Mouse (Mus musculus) megakaryocyte, embryonic 14.5 days (primary cell): Measurements from ENCODE around the gene Thy1. TPM values are rescaled to one million over a fixed set of nuclear protein-coding genes. Genes with fewer than 3 reads are reported as not detected.

Source experiments
- H3K27me3 ChIP-seq: replicated peaks from 2 replicates; pipeline ENCODE3; 2012; ENCODE audit warnings: inconsistent platforms
- H3K36me3 ChIP-seq: replicated peaks from 2 replicates; pipeline ENCODE3; 2012; ENCODE audit warnings: low read length, inconsistent platforms, mixed read lengths
- H3K4me1 ChIP-seq: 2 replicates; pipeline ENCODE4 v1.6.1; 2012; ENCODE audit warnings: inconsistent platforms
- H3K4me3 ChIP-seq: replicated peaks from 2 replicates; pipeline ENCODE3; 2012; ENCODE audit warnings: moderate library complexity, mild to moderate bottlenecking, inconsistent platforms
- H3K9me3 ChIP-seq: 2 replicates; pipeline ENCODE4 v1.6.1; 2012; ENCODE audit warnings: inconsistent platforms
- FLI1 ChIP-seq: IDR thresholded peaks from 2 replicates; pipeline ENCODE4 v1.6.1; 2012; ENCODE audit warnings: low read length, inconsistent platforms, mixed read lengths
- GATA1 ChIP-seq: IDR thresholded peaks from 3 replicates; pipeline ENCODE4 v1.6.1; 2012; ENCODE audit warnings: mixed read lengths, low read length, inconsistent platforms, borderline replicate concordance
- polyA plus RNA-seq: library from polyadenylated mRNA; stranded (reverse); fragments of >175 nt; gene quantifications from 2 replicates; pipeline ENCODE4 v1.2.3, GENCODE M21; 2012; ENCODE audit warnings: low replicate concordance; ENCODE audit not compliant: insufficient read depth

Gene Thy1
- polyA plus RNA-seq, 1 experiment, result 0.17 TPM

DNA sequence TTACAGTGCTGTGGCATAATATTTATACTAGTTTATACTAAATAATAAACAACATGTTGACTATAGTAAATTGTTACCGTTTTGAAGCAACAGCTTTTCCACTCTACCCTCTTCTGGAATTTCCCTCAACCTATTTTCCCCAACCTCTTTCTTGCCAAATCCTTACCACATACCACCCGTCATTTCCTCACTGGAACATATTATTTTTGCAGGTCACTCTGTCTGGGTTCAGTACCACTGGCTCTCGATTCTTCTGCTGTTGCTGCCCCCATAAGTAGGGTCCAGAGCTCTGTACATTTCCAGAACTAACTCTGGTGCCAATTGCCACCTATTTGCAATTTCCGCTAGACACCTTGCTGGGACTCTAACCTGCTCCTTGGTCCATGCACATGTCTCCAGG lies 11.2 kb upstream of the Thy1 start:
- no peaks in the 10 kb centered on the region for H3K36me3 ChIP-seq
- H3K4me1 ChIP-seq, result peaks cover 22% of the 10 kb centered on the region
- H3K27me3 ChIP-seq, result peaks cover 63% of the 10 kb centered on the region
- H3K4me3 ChIP-seq, result no peak overlapping the region
- TF ChIP-seq GATA1, result no peak
- TF ChIP-seq FLI1, result no peak
- peaks cover 33% of the 10 kb centered on the region for H3K9me3 ChIP-seq

DNA sequence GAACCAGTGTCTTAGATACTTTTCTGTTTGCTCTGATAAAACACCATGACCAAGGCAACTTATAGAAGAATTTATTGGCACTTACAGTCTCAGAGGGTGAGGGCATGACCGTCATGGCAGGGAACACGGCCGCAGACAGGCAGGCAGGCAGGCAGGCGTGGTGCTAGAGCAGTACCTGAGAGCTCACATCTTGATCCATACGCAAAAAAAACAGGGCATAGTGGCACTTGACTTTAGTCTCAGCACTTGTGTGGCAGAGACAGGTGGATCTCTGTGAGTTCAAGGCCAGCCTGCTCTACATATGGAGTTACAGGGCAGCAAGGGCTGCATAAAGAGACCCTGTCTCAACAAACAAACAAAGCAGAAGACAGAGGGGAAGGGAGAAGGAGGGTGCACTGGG lies 9.9 kb upstream of the Thy1 start:
- H3K4me1 ChIP-seq, result peaks cover 22% of the 10 kb centered on the region
- TF ChIP-seq GATA1 (no peak), FLI1 (no peak)
- peaks cover 47% of the 10 kb centered on the region for H3K9me3 ChIP-seq
- peaks cover 61% of the 10 kb centered on the region for H3K27me3 ChIP-seq
- H3K4me3 ChIP-seq, result no peak overlapping the region
- H3K36me3 ChIP-seq, result no peaks in the 10 kb centered on the region

- peaks cover 22% of the 10 kb centered on the region for H3K4me1 ChIP-seq
- no peak for TF ChIP-seq FLI1
- TF ChIP-seq GATA1, result no peak
- no peak overlapping the region for H3K4me3 ChIP-seq
- H3K9me3 ChIP-seq, result peaks cover 53% of the 10 kb centered on the region
- H3K36me3 ChIP-seq, result no peaks in the 10 kb centered on the region
- peaks cover 60% of the 10 kb centered on the region for H3K27me3 ChIP-seq
Measured at GRCm38 (mm10) chr9:44033957-44034727, 9.0 kb upstream of the Thy1 start.

GRCm38 (mm10) chr9:44037106-44037505 lies 6.1 kb upstream of the Thy1 start:
- no peak for TF ChIP-seq FLI1
- TF ChIP-seq GATA1, result no peak
- H3K4me3 ChIP-seq, result no peak overlapping the region
- peaks cover 10% of the 10 kb centered on the region for H3K4me1 ChIP-seq
- peaks cover 65% of the 10 kb centered on the region for H3K27me3 ChIP-seq
- no peaks in the 10 kb centered on the region for H3K36me3 ChIP-seq
- H3K9me3 ChIP-seq, result peaks cover 61% of the 10 kb centered on the region

DNA sequence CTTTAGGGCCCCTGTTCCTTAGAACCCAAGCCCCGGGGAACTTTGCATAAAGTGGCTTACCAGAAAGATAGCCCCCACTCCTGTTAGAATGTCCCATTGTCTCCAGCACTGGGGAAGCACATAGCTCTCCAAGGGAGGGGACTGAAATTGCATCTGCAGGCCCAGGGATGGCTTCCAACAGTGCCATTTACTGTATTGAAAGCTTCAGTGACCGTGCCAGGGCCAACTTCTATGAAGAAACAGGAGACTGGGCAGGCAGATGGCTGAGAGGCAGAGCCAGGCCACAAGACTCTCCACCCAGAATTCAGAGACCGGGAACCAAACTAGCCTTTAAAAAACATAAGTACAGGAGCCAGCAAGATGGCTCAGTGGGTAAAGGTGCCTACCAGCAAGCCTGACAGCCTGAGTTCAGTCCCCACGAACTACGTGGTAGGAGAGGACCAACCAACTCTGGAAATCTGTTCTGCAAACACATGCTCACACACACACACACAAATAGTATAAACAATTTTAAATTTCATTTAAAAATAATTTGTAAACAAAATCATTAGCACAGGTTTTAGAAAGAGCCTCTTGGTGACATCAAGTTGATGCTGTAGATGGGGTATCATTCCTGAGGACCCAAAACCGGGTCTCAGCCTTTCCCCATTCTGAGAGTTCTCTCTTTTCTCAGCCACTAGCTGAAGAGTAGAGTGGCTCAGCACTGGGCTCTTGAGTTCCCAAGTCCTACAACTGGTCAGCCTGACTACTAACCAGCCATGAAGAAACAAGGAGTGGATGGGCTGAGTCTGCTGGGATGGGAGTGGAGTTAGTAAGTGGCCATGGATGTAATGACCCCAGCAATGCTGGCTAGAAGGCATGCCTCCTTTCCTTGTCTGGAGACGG lies 1.4 kb upstream of the Thy1 start:
- TF ChIP-seq GATA1 (no peak), FLI1 (no peak)
- H3K36me3 ChIP-seq, result no peaks in the 10 kb centered on the region
- H3K27me3 ChIP-seq, result peaks cover 77% of the 10 kb centered on the region
- H3K9me3 ChIP-seq, result peaks cover 43% of the 10 kb centered on the region
- H3K4me1 ChIP-seq, result peaks cover 15% of the 10 kb centered on the region; the same call in 1 of the 2 replicates
- no peak overlapping the region for H3K4me3 ChIP-seq

- Histone ChIP-seq H3K27me3 (peaks cover 80% of the 10 kb centered on the region), H3K36me3 (no peaks in the 10 kb centered on the region), H3K4me3 (no peak overlapping the region), H3K4me1 (peaks cover 19% of the 10 kb centered on the region), H3K9me3 (peaks cover 37% of the 10 kb centered on the region)
- TF ChIP-seq FLI1 (no peak), GATA1 (no peak)
Measured at GRCm38 (mm10) chr9:44042396-44042680, 846 bp upstream of the Thy1 start.

GRCm38 (mm10) chr9:44043708-44044425 lies 683 bp downstream of the Thy1 start:
- no peak overlapping the region for H3K4me3 ChIP-seq
- H3K36me3 ChIP-seq, result no peaks in the 10 kb centered on the region
- peaks cover 85% of the 10 kb centered on the region for H3K27me3 ChIP-seq
- H3K9me3 ChIP-seq, result peaks cover 22% of the 10 kb centered on the region
- H3K4me1 ChIP-seq, result peaks cover 19% of the 10 kb centered on the region
- TF ChIP-seq GATA1 (no peak), FLI1 (no peak)

- no peak overlapping the region for H3K4me3 ChIP-seq
- TF ChIP-seq FLI1 (no peak), GATA1 (no peak)
- peaks cover 22% of the 10 kb centered on the region for H3K9me3 ChIP-seq
- H3K4me1 ChIP-seq, result peaks cover 19% of the 10 kb centered on the region
- H3K27me3 ChIP-seq, result peaks cover 91% of the 10 kb centered on the region
- H3K36me3 ChIP-seq, result no peaks in the 10 kb centered on the region
Measured at GRCm38 (mm10) chr9:44044426-44045157, 1.4 kb downstream of the Thy1 start.
